Mouse (Mus musculus): ENCODE data around the gene Rnf141.

Gene Rnf141

DNA sequence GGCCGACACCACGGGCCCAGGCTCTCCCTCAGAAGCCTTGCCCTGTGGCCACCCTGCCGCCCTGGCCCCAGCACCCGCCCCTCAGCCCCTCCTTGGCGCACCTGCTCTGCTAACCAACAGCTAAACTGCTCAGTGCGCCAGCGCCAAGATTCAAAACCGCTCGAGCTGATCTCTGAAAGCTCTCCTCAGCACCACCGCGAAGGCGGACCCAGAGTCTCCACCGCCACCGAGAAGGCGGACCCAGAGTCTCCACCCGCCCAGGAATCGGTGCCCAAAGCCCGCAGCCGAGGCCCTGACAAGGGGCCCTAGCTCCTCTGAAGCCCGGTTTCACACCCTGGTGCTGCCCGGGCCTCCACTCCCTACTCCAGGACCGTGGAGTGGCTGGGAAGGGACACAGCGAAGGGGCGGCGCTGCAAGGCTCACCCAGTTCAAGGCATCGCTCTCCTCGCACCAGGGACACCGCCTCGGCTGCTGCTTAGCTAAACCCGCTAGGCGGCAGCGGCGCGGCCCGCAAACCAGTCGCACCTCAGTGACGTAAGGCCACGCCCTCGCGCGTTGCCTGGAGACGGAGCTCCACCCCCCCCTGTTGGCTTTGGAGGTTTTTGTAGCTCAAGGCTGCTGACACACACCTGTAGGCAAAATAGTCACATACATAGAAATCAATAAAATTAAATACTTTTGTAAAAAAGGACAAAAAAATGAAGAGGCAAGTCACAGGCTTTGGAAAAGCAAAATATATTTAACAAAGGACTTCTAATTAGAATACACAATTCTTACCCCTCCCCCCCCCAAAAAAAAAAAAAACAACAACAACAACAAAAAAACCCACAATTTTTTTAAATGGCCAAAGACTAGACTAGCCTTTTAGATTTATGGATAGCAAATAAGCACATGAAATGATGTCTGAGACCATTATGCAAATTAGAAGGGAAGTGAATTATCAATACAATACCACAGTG lies at the start of gene Rnf141:
Rnf141 (minus strand) TSS at position 542 of the 959 bp plus-strand sequence.
- peak; percentile 95 for DNase-seq (ENCODE audit: low spot score in 2 of 2)

DNA sequence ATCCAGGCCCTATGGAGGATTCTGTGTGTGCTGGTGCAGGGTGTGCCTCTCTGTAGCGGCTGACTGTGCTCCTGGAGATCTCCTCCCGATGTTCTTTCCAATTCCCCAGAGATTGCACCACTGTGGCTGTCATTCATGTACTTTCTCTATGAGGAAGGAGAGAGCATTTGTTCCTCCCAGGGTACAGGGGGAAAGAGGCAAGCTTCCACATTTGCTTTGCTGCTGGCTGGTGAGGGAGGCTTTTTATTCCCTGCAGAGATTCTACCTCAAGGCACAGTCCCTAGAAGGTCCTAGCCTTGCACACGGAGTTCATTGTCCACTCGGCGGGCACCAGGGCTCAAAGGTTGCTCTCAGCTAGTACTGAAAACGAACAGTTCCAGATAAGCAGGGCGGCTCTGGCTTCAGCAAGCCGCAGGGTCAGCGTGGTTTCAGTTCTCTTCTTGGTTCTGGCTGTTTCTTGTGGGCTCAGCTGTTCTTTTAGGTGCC lies 47.3 kb upstream of the Rnf141 start:
- DNase-seq (ENCODE audit: low spot score in 2 of 2), result peak; percentile 42 to 47

DNA sequence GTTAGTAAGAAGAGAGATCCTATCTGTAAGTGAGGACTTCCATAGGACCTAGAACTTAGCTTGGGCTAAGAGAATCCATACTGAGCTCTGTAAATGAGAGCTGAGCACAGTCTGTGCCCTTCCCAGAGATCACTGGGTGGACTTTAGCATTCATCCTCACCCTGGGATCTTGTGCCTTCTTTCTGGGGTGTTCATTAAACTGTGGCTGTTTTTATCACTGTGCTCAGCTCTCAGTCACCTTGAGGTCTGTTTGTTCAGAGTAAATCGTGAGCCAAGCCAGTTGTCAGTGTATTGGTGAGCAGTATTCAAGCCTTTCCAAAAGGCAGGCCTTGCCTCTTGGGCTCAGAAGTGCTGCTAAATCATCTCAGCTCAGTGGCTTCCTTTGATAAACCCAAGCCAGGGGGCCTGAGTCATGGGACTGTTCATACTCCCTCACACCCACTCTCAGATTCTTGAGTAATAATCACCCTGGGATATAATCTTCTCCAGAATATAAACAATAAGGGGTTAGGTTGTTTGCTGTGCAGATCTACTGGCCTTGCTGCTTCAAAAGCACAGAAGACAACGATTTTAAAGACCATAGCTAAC lies 37.6 kb upstream of the Rnf141 start:
- DNase-seq (ENCODE audit: low spot score in 2 of 2), result no peak

DNA sequence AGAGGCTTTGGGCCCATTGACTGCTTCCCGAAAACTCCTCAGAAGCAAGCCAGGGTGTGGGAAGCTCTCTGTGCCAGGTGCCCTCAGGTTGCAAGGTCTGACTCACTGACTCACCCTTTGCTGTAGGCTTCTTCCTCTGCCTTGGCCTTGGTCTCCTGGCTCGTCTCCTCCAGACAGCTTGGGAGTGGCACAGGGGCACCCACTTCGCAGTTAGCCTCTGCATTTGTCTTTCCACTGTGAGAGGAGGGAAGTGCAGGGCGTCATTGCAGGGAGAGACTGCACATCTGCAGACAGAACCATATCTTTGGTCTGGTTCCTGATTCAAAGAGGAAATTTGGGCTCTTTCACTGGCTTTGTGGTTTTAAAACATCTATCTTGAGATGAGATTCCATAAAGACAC lies 33.8 kb upstream of the Rnf141 start:
- no peak for DNase-seq (ENCODE audit: low spot score in 2 of 2)

DNA sequence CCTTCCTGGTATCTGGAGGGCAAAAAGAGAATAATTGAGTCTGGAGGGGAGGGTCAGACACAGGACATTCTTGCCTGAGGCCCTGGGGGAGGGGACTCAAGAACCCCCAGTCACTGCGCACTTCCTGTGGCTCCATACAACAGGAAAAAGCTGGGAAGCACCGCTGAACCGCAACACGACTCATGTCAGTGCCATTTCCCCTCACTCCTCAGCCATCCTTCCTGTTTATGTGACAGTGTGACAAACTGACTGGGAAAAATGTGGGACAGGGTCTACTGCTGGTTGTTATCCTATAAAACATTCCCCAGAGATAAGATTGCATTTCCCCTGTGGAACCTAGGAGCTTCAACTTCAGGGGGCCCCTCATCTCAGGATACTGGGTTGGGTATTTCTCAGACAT lies 32.7 kb upstream of the Rnf141 start:
- DNase-seq (ENCODE audit: low spot score in 2 of 2), result no peak

DNA sequence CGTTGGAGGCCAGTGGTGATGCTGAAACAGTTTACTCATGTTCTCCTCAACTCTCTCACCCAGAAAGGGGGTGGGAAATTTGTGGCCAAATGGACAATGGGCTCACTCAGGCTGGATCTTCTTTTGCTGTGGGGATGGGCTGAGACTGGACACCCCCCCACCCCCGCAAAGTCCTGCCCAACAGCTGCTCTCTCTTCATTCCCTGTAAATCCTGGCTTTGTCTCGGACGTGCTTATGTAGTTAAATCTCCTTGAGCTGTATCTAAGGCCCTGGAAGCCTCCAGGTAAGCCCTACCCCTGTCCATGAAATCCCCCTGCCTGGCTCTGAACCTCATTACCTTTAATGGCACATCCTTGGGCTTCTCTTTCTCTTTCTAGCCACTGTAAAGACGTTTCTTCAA lies 24.6 kb upstream of the Rnf141 start:
- DNase-seq (ENCODE audit: low spot score in 2 of 2), result no peak

DNA sequence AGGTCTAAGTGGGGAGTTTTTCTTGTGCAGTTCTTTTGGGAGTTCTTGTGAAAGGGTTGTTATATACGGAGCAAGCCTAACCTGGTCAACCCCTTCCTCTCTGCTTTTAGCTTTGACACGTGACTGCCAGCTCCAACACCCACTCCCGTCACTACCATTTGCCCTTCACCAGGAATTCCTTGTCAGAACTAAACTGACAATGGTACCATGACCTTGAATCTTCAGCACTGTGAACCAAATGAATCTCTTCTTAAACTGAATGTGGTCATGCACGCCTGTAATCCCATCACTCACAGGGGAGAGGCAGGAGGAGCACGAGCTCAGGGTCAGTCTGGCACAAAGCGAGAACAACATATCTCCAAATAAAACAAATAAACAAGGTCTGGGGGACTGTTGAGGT lies 22.9 kb upstream of the Rnf141 start:
- DNase-seq (ENCODE audit: low spot score in 2 of 2), result no peak

DNA sequence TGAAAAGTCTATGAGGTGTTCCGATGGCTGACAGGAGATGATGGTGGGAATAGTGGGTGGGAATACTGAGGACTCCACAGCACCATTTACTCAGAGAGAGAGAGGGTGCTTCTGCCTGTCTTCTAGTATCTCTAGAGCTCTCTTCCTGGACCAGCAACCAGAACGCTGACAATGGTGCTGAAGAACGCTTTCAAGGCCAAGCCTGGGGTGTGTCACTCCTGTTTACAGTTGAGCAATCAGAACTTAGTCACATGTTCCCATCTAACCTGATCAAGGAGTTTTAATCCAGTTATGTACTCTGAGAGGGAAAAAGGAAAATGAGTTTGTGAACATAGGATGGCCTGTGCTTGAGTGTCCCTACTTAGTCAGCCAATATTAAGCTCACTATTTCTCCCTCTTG lies 21.8 kb upstream of the Rnf141 start:
- no peak for DNase-seq (ENCODE audit: low spot score in 2 of 2)

DNA sequence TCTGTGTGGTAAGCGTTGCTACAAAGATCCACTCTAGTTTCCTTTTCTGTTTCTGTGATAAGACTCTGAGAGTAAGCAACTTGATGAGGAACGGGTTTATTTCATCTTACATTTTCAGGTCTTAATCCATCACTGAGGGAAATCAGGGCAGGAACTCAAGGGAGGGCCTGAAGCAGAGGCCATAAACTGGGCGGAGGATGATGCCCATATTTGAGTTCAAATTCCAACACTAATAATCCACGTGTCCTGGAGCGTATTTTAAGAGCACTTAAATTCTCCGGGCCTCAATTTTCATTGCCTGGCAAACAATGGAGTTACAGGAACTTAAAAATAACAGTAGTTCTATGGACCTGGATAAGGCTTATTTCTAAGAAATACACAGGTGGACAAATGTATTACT lies 21.3 kb upstream of the Rnf141 start:
- no peak for DNase-seq (ENCODE audit: low spot score in 2 of 2)

DNA sequence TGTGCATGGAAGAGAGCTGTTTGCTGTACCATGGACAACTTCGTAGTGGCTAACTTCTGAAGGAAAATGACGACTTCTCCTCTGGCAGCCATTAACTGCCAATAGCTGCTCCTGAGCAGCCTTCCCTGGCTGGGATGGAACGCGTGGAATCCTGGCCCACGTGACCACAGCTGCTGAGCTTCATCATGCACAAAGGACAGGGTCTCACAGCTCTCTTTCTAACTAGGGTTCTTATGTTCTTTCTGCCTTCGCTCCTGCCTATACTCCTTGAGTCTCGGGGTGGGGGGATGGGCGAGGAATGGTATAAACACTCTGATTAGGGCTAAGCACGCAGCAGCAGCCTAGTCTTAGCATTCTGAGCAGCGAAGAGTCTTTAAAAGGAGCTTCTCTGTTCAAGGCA lies 20.8 kb upstream of the Rnf141 start:
- DNase-seq (ENCODE audit: low spot score in 2 of 2), result no peak

DNA sequence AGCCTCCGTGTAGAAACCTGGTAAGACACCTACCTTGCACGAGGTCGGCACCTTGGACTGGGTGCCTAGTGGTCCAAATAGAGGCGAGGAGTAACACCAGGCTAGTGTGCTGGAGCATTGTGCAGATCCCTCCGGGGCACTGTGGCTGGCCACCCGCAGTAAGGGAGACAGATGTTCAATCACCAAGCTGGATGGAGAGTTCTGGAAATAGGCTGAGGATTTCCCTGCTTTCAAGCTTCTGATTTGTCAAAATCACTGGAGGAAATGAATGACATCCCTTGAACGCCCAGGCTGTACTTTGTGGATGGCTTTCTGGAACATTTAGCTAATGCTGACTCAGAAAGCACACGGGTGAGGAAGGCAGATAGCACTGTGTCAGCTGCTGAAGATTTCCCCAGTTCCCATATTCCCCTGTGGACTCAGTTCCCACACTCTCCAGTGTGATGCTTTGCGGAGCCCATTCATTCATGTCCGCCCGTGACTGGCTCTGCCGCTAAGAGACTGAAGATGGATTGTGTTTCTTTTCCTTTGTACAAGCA lies 18.6 kb upstream of the Rnf141 start, which contains the start of gene Lyve1:
Lyve1 (minus strand) TSS at position 489 of the 539 bp plus-strand sequence.
- no peak for DNase-seq (ENCODE audit: low spot score in 2 of 2)

DNA sequence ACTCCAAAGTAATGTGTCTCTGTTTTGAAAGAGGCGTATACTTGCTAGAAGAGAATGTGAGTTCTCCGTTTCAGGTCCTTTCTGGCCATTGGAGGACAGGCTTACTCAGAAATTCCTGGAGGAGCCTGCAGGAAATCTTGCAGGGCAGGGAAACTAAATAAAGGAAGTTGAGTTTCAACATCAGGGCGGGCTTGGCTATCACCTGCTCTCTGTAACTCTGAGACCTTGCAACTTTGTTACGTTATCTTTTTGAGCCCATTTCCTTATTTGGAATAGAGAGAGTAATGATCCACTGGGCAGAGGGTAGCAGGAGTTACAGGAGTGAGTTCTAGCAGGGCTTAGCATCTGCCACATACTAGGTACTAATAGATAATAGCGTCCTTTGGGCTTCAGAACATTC lies 15.9 kb upstream of the Rnf141 start:
- DNase-seq (ENCODE audit: low spot score in 2 of 2), result no peak

DNA sequence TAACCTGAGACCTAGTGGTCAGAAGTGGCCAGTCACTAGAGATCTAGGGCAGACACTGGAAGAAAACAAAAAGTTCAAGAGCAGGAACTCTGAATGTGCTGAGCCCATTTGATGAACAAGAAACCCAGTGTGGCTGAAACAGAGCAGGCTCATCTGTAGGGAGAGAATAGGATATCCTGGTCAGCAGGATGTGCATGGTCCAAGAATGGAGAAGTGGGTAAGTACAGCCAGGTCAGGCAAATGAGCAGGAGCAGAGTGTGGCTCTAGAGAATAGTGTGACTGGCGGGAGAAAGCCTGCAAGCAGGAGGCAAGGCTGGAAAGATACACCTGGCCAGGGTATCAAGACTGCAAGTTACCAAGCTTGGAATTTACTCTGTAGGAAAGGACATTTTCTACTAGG lies 11.3 kb upstream of the Rnf141 start:
- DNase-seq (ENCODE audit: low spot score in 2 of 2), result no peak

DNA sequence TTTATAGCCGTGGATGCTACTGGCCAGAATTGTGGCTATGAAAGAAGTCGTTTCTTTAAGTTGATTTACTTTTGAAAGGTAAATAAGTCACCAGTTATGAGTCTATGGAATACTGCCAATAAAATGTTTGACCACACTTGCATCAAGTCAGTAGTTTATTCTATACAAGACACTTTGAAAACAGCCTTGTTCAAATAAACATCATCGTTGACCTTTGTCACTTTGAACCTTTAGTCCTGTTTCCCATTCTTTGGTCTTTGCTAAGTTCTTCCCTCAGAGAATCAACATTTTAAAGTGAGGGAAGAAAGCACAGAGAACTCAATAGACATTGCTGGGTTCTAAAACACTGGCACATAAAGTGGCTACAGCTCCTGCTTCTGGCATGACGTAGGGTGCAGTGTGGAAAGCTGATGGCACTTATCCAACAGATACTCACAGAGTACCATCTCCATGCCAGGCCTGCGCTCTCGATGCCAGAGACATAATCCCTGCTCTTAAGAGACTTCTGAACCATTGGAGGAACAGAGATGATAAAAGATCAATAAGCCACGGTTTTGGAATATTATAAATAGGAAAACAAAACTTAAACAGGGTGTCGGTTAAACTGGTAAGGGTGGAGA lies 10.8 kb upstream of the Rnf141 start:
- peak; percentile 41 to 52 for DNase-seq (ENCODE audit: low spot score in 2 of 2)

DNA sequence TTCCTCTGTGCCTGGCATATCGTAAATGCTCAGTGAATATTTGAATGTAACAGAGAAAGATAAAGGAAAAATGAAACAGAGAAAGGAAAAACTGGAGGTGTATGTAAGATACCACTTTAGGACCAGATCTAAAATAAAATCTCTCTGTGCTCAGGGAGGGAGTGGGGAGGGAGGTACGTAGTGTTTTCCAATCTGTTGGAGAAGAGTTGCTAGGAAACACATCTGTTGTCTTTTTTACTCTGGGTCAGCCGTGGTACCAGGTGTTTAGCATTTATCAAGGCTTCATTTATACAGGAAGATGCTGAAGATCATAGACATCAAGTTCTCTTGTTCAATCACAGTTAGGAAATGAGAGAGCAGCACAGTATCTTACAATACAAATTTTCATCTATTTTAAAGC lies 10.3 kb upstream of the Rnf141 start:
- peak in 1 of 2 experiments; percentile 47 for DNase-seq (ENCODE audit: low spot score in 2 of 2)

DNA sequence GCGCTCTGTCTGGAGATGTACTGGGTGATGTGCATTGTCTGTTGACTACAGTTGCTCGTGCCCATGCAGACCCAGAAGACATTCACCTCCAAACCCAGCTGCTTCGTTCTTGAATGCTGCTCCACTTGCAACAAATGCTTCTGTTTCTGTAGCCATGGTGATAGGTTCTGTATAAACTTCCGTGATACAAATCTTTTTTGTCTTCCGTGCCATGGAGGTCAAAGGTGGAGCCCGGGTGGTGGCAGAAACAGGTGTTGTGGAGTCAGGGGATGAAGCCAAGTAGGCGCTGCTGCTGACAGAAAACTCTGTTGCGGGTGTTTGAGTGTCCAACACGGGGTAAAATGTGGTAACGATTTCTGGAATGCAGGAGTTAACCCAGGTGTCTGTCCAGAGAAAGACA lies 9.4 kb upstream of the Rnf141 start:
- DNase-seq (ENCODE audit: low spot score in 2 of 2), result peak; percentile 40 to 56

DNA sequence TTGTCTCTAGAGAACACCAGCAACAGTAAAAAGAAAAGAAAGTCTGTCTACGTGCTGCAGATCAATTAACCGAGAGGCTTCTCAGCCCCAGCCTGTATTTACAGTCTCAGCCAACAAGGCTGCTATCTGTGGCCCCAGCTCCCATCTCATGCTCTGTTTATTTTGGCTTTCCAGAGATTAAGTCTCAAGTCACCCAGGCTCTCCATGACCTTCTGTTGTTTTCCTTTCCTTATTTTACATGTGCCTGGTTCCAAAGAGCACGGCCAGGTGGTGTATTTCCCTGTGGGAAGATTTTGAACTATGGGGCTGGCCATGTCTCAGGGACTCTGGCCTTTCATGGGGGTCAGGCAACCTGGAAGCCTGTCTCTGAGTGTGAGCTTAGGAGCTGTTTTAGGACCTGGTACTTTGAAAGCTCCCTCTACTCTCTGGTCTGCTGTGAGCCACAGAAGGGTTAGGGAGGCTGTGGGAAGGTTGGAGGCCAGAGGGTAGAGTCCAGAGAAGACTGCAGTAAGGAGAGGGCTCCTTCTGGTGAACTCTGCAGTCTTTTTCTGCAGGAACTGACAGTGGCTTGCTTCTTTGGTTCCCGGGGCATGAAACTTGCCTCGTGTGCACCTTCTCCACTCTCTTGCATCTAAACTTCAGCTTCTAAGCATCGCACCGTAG lies 7.4 kb upstream of the Rnf141 start:
- no peak for DNase-seq (ENCODE audit: low spot score in 2 of 2)

DNA sequence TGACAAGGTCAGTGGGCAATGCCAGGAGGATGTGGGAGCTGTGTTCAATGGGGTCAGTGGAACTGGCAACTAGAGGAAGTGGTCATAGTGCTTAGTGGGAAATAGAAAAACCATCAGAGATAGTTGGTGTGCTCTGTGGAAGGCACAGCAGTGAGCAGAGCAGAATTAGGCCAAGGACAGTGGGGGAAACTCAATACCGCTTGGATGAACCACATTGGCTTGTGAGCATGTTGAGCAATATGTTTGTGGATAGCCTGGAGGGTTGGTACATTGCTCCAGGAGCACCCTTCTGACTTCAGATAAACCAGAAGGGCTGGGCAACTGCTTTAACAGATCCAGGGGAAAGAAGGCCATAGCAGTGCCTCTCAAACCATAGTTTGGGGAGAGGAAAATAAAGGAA lies 4.1 kb upstream of the Rnf141 start:
- DNase-seq (ENCODE audit: low spot score in 2 of 2), result no peak

DNA sequence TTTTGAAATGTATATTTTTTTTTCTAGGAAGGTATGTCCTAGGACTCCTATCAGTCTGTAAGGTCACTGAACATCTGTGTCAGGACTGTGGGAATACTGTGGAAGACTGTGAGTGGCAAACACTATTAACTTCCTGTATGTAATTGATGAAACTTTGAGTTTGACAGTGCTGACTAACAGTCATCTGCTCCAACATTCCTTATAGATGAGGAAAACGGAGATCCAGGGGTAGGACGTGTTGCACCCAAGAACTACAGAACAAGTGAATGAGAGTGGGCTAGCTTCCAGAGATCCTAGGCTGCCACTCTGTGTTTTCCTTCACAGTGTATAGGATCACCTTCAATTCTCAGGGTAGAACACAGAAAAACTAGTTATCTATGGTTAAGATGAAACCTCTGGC lies 3.1 kb upstream of the Rnf141 start:
- no peak for DNase-seq (ENCODE audit: low spot score in 2 of 2)

DNA sequence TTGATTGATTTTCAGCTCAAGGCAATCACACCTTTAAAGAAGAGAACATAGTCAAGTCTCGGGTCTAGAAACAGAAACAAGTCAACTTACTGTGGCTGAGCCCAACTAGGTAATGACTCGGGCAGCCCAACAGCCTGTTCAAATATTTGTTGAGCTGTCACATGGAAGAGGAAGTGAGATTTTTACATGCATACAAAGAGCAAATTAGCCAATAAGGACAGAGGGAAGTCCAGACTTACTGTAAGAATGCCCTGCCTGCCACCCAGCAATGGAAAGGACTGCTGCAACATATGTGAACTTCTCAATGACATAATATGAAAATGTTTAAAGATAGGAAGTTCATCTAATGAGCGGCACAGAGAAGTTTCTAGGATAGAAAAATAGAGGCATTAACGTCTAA lies 3.9 kb downstream of the Rnf141 start:
- no peak for DNase-seq (ENCODE audit: low spot score in 2 of 2)

DNA sequence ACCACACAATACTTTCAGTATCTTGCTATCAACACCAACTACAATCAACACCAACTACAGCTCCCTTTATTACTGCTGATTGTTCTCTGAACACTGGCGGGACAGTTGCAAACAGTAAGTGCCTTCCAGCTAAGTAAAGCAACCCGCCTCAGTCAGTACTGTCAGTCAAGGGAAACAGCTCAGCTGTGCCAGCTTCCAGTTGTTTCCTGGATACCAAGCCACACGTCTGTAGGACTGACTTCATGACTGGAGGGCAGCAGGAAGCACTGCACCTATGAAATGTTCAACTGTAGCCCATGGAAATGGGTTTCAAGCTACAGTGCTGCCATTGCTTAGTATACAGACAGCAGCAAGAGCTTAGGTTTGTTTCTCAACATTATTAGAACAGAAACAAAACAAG lies 9.7 kb downstream of the Rnf141 start:
- DNase-seq (ENCODE audit: low spot score in 2 of 2), result no peak

DNA sequence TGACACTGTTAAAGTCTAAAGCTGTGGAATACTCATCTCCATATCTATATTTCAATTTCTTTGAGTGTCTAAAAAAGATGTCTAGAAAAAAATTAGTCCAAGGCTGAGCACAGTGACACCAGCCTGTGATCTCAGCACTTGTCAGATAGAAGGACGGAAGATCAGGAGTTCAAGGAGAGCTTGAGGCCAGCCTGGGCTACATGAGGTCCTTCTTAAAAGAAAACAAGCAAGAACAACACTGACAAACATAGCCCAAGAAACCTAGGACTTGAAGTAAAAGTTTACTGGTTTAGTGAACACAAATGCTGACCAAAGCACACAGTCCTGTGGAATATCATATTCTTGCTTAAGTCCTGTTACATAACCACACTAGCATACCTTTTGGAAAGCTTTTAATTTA lies 10.2 kb downstream of the Rnf141 start:
- DNase-seq (ENCODE audit: low spot score in 2 of 2), result no peak

Measured in right cerebral cortex, postnatal 10 days (tissue).